Mouse (Mus musculus): ENCODE data around the gene Slc22a5.
A peak's percentile ranks its signal among the peaks of the same experiment; 100 is the strongest.
"Not testable (repeated sequence)": the region's sequence is repeated elsewhere in the genome, so short reads cannot be mapped to it uniquely, and the experiment has no call there.

Slc22a5 gene

GRCm38 (mm10) chr11:53891505-53892451, at the start of gene Slc22a5:
Gene Slc22a5 (minus strand): TSS chr11:53891660.
- peak; percentile 95 for DNase-seq (ENCODE audit: low spot score)

GRCm38 (mm10) chr11:53931944-53932318, 40.5 kb upstream of the Slc22a5 start:
- not testable (repeated sequence) for DNase-seq (ENCODE audit: low spot score)

GRCm38 (mm10) chr11:53931091-53931943, 39.9 kb upstream of the Slc22a5 start:
- peak; percentile 14 for DNase-seq (ENCODE audit: low spot score)

GRCm38 (mm10) chr11:53929741-53930140, 38.3 kb upstream of the Slc22a5 start:
- no peak for DNase-seq (ENCODE audit: low spot score)

- no peak for DNase-seq (ENCODE audit: low spot score)
These were observed 37.1 kb upstream of the Slc22a5 start for GRCm38 (mm10) chr11:53928585-53928984.

- no peak for DNase-seq (ENCODE audit: low spot score)
These were observed 34.8 kb upstream of the Slc22a5 start for GRCm38 (mm10) chr11:53926303-53926702.

GRCm38 (mm10) chr11:53918851-53919250, 27.4 kb upstream of the Slc22a5 start:
- DNase-seq (ENCODE audit: low spot score) = no peak

GRCm38 (mm10) chr11:53911011-53911410, 19.6 kb upstream of the Slc22a5 start:
- DNase-seq (ENCODE audit: low spot score) = no peak

GRCm38 (mm10) chr11:53908686-53909085, 17.2 kb upstream of the Slc22a5 start:
- DNase-seq (ENCODE audit: low spot score) = no peak

GRCm38 (mm10) chr11:53904534-53904925, 13.1 kb upstream of the Slc22a5 start:
- no peak for DNase-seq (ENCODE audit: low spot score)

- DNase-seq (ENCODE audit: low spot score) = no peak
These were observed 12.5 kb upstream of the Slc22a5 start for GRCm38 (mm10) chr11:53903781-53904533.

- DNase-seq (ENCODE audit: low spot score) = no peak
These were observed 11.3 kb upstream of the Slc22a5 start for GRCm38 (mm10) chr11:53902741-53903140.

GRCm38 (mm10) chr11:53900991-53901390, 9.5 kb upstream of the Slc22a5 start:
- no peak for DNase-seq (ENCODE audit: low spot score)

- DNase-seq (ENCODE audit: low spot score) = no peak
These were observed 8.5 kb upstream of the Slc22a5 start for GRCm38 (mm10) chr11:53899981-53900380.

GRCm38 (mm10) chr11:53899004-53899403, 7.5 kb upstream of the Slc22a5 start:
- no peak for DNase-seq (ENCODE audit: low spot score)

- DNase-seq (ENCODE audit: low spot score) = no peak
These were observed 5.5 kb upstream of the Slc22a5 start for GRCm38 (mm10) chr11:53896935-53897334.

GRCm38 (mm10) chr11:53893451-53893850, 2.0 kb upstream of the Slc22a5 start:
- no peak for DNase-seq (ENCODE audit: low spot score)

GRCm38 (mm10) chr11:53892716-53893416, 1.4 kb upstream of the Slc22a5 start:
- no peak for DNase-seq (ENCODE audit: low spot score)

- DNase-seq (ENCODE audit: low spot score) = no peak
These were observed 455 bp downstream of the Slc22a5 start for GRCm38 (mm10) chr11:53890906-53891504.

- DNase-seq (ENCODE audit: low spot score) = no peak
These were observed 1.2 kb downstream of the Slc22a5 start for GRCm38 (mm10) chr11:53890225-53890624.

- no peak for DNase-seq (ENCODE audit: low spot score)
These were observed 2.3 kb downstream of the Slc22a5 start for GRCm38 (mm10) chr11:53889091-53889645.
